Mouse (Mus musculus): ENCODE measurements around the gene Tarsl2.
A peak's percentile ranks its signal among the peaks of the same experiment; 100 is the strongest.

Tarsl2 gene

GRCm38 (mm10) chr7:65644643-65645351, at the start of gene Tarsl2:
TSS of gene Tarsl2 (plus strand) at chr7:65644898.
- peak; percentile 84 for DNase-seq (ENCODE audit: low read depth, low spot score)

- DNase-seq (ENCODE audit: low read depth, low spot score) = no peak
Measured at GRCm38 (mm10) chr7:65606124-65606523, 38.6 kb upstream of the Tarsl2 start.

GRCm38 (mm10) chr7:65607003-65607402, 37.7 kb upstream of the Tarsl2 start:
- DNase-seq (ENCODE audit: low read depth, low spot score) = peak; percentile 12

- DNase-seq (ENCODE audit: low read depth, low spot score) = no peak
Measured at GRCm38 (mm10) chr7:65610171-65610570, 34.5 kb upstream of the Tarsl2 start.

GRCm38 (mm10) chr7:65610673-65611072, 34.0 kb upstream of the Tarsl2 start:
- DNase-seq (ENCODE audit: low read depth, low spot score) = no peak

- no peak for DNase-seq (ENCODE audit: low read depth, low spot score)
Measured at GRCm38 (mm10) chr7:65611298-65611697, 33.4 kb upstream of the Tarsl2 start.

- no peak for DNase-seq (ENCODE audit: low read depth, low spot score)
Measured at GRCm38 (mm10) chr7:65613723-65614122, 31.0 kb upstream of the Tarsl2 start.

GRCm38 (mm10) chr7:65618751-65619150, 25.9 kb upstream of the Tarsl2 start:
- DNase-seq (ENCODE audit: low read depth, low spot score) = no peak

- no peak for DNase-seq (ENCODE audit: low read depth, low spot score)
Measured at GRCm38 (mm10) chr7:65620746-65621145, 24.0 kb upstream of the Tarsl2 start.

GRCm38 (mm10) chr7:65623330-65623729, 21.4 kb upstream of the Tarsl2 start:
- DNase-seq (ENCODE audit: low read depth, low spot score) = no peak

- no peak for DNase-seq (ENCODE audit: low read depth, low spot score)
Measured at GRCm38 (mm10) chr7:65625528-65625927, 19.2 kb upstream of the Tarsl2 start.

- no peak for DNase-seq (ENCODE audit: low read depth, low spot score)
Measured at GRCm38 (mm10) chr7:65629846-65630245, 14.9 kb upstream of the Tarsl2 start.

GRCm38 (mm10) chr7:65630661-65631060, 14.0 kb upstream of the Tarsl2 start:
- DNase-seq (ENCODE audit: low read depth, low spot score) = no peak

GRCm38 (mm10) chr7:65635831-65636230, 8.9 kb upstream of the Tarsl2 start:
- no peak for DNase-seq (ENCODE audit: low read depth, low spot score)

- no peak for DNase-seq (ENCODE audit: low read depth, low spot score)
Measured at GRCm38 (mm10) chr7:65636356-65636880, 8.3 kb upstream of the Tarsl2 start.

- no peak for DNase-seq (ENCODE audit: low read depth, low spot score)
Measured at GRCm38 (mm10) chr7:65638170-65638770, 6.4 kb upstream of the Tarsl2 start.

GRCm38 (mm10) chr7:65639821-65640382, 4.8 kb upstream of the Tarsl2 start:
- no peak for DNase-seq (ENCODE audit: low read depth, low spot score)

GRCm38 (mm10) chr7:65640672-65641071, 4.0 kb upstream of the Tarsl2 start:
- no peak for DNase-seq (ENCODE audit: low read depth, low spot score)

- no peak for DNase-seq (ENCODE audit: low read depth, low spot score)
Measured at GRCm38 (mm10) chr7:65642371-65643304, 2.1 kb upstream of the Tarsl2 start.

- no peak for DNase-seq (ENCODE audit: low read depth, low spot score)
Measured at GRCm38 (mm10) chr7:65643861-65644421, 757 bp upstream of the Tarsl2 start.

GRCm38 (mm10) chr7:65645996-65646395, 1.3 kb downstream of the Tarsl2 start:
- no peak for DNase-seq (ENCODE audit: low read depth, low spot score)

All from forelimb bud, embryonic 11.5 days (tissue).